In genomic region chr8:84288892-84289291, GRCm38 (mm10) we compare ENCODE assay signal across 9 mouse cellular contexts. TPM values are rescaled to one million over a fixed set of nuclear protein-coding genes. Genes with fewer than 3 reads are reported as not detected.
DNase-seq lines count a peak whose midpoint lies in the region; ATAC-seq and TF ChIP-seq lines count a peak whose summit lies in the region.
"Had no signal": no experiment of that assay in that cellular context is flagged by ENCODE, and none has a peak within 500 bp of the region (broad histone marks: within the 10 kb centered on the region; RNA-seq: fewer than 3 reads in every experiment).

No protein-coding gene starts in this region.

- DNase-seq in CD4-positive, CD25-positive, alpha-beta regulatory T cell, adult 2 months (ENCODE audit: low read depth, low spot score) = peak; percentile 51
- no peak for DNase-seq in liver, embryonic 14.5 days (ENCODE audit: low read depth in 3 of 3, low spot score in 3 of 3)
- no peak for DNase-seq in liver
- DNase-seq in cerebellum, postnatal 36 days = peak; percentile 56 to 60
- no peak for DNase-seq in forebrain, embryonic 10.5 days (ENCODE audit: extremely low spot score, low spot score)
- no peak for DNase-seq in layer of hippocampus, postnatal 25 days (ENCODE audit: extremely low spot score in 1 of 2, low spot score in 1 of 2)

- WGBS in liver, embryonic 14.5 days (ENCODE audit: insufficient replicate concordance) = 49% methylated on average over 2 of the region's 2 CpGs
- WGBS in forebrain, embryonic 10.5 days = 63% methylated on average over 2 of the region's 2 CpGs

- H3K4me2 ChIP-seq in liver, embryonic 14.5 days (ENCODE audit: low read depth) = no peak overlapping the region

- H3K9ac ChIP-seq in liver, embryonic 14.5 days (replicated peaks) = no peak overlapping the region

- no peaks in the 10 kb centered on the region for H3K36me3 ChIP-seq in liver, embryonic 14.5 days (replicated peaks; ENCODE audit: control insufficient read depth, insufficient read depth, low read depth)
- H3K36me3 ChIP-seq in forebrain, embryonic 10.5 days (replicated peaks) = no peaks in the 10 kb centered on the region

- no peak for TF ChIP-seq EP300 in liver, embryonic 14.5 days (IDR thresholded peaks at IDR 0.05; ENCODE audit: low read depth)

- H3K27ac ChIP-seq in liver, embryonic 14.5 days = no peak overlapping the region
- H3K27ac ChIP-seq in forebrain, embryonic 10.5 days = no peak overlapping the region

- H3K9me3 ChIP-seq in liver, embryonic 14.5 days (ENCODE audit: control insufficient read depth, low read length) = no peaks in the 10 kb centered on the region
- no peaks in the 10 kb centered on the region for H3K9me3 ChIP-seq in forebrain, embryonic 10.5 days

- no peak for ATAC-seq in CD4-positive, CD25-positive, alpha-beta regulatory T cell, adult 4 months
- no peak for ATAC-seq in liver, embryonic 14.5 days (ENCODE audit: insufficient read depth)
- ATAC-seq in neutrophil, adult 5-6 weeks (ENCODE audit: extremely low read depth, insufficient number of reproducible peaks, low FRiP score, poor library complexity, severe bottlenecking) = peak; percentile 33; the same call in 1 of the 2 replicates

- peak; percentile 45 for TF ChIP-seq CTCF in liver, embryonic 14.5 days (IDR thresholded peaks at IDR 0.05; ENCODE audit: low read depth)

- H3K4me1 ChIP-seq in liver, embryonic 14.5 days (replicated peaks; ENCODE audit: control insufficient read depth in 2 of 2, insufficient read depth in 2 of 2, low read length in 1 of 2) = no peaks in the 10 kb centered on the region
- peaks cover 4% of the 10 kb centered on the region for H3K4me1 ChIP-seq in forebrain, embryonic 10.5 days

- no peak overlapping the region for H3K4me3 ChIP-seq in liver, embryonic 14.5 days (ENCODE audit: insufficient read depth in 1 of 2, low read depth in 2 of 2, low read length in 2 of 2)
- no peak overlapping the region for H3K4me3 ChIP-seq in forebrain, embryonic 10.5 days
- H3K4me3 ChIP-seq: erythroblast, embryonic 14.5 days had no signal

- no peaks in the 10 kb centered on the region for H3K27me3 ChIP-seq in liver, embryonic 14.5 days (ENCODE audit: control insufficient read depth, insufficient read depth, low read length)
- H3K27me3 ChIP-seq in forebrain, embryonic 10.5 days (ENCODE audit: poor library complexity, severe bottlenecking) = no peaks in the 10 kb centered on the region

RNA-seq across cellular contexts. Expression of gene Ccdc130, which starts 18.7 kb away (rescaled TPM):
- 10 to 100 TPM; 52.0 to 56.6 TPM for polyA plus RNA-seq in CD4-positive, CD25-positive, alpha-beta regulatory T cell, adult 4 months (2017; shearing (Covaris generic))
- 3.6 and 5.5 TPM in 2 replicates for polyA plus RNA-seq in liver, embryonic 14.5 days (2012; rRNA removed)
- 5.0 and 7.1 TPM in 2 replicates for polyA plus RNA-seq in liver, embryonic 14.5 days (2014; fragmentation: Nextera tagmentation; extraction: Ambion mirVana)
- 22.5 and 25.3 TPM in 2 replicates for total RNA-seq in neutrophil, adult 5-6 weeks (2017)
- polyA plus RNA-seq in forebrain, embryonic 10.5 days (2016; fragmentation: Nextera tagmentation; extraction: Ambion mirVana) = 21.6 and 23.5 TPM in 2 replicates
- 10 to 100 TPM; 24.2 to 25.5 TPM for total RNA-seq in layer of hippocampus, postnatal 25 days (2021)

RNA-seq across cellular contexts. Expression of gene Mri1, which starts 31.8 kb away (rescaled TPM):
- 1 to 10 TPM; 7.2 to 9.5 TPM for polyA plus RNA-seq in CD4-positive, CD25-positive, alpha-beta regulatory T cell, adult 4 months (2017; shearing (Covaris generic))
- polyA plus RNA-seq in liver, embryonic 14.5 days (2012; rRNA removed) = 15.6 and 17.2 TPM in 2 replicates
- 27.1 and 28.7 TPM in 2 replicates for polyA plus RNA-seq in liver, embryonic 14.5 days (2014; fragmentation: Nextera tagmentation; extraction: Ambion mirVana)
- 11.9 and 19.9 TPM in 2 replicates for total RNA-seq in neutrophil, adult 5-6 weeks (2017)
- 65.2 and 71.3 TPM in 2 replicates for polyA plus RNA-seq in forebrain, embryonic 10.5 days (2016; fragmentation: Nextera tagmentation; extraction: Ambion mirVana)
- 10 to 100 TPM; 18.4 to 20.6 TPM for total RNA-seq in layer of hippocampus, postnatal 25 days (2021)

RNA-seq across cellular contexts. Expression of gene D8Ertd738e, which starts 39.4 kb away (rescaled TPM):
- polyA plus RNA-seq in CD4-positive, CD25-positive, alpha-beta regulatory T cell, adult 4 months (2017; shearing (Covaris generic)) = 100 to 1,000 TPM; 365 to 370 TPM
- polyA plus RNA-seq in liver, embryonic 14.5 days (2012; rRNA removed) = 95.7 and 127 TPM in 2 replicates
- polyA plus RNA-seq in liver, embryonic 14.5 days (2014; fragmentation: Nextera tagmentation; extraction: Ambion mirVana) = 261 and 262 TPM in 2 replicates
- 130 and 147 TPM in 2 replicates for total RNA-seq in neutrophil, adult 5-6 weeks (2017)
- polyA plus RNA-seq in forebrain, embryonic 10.5 days (2016; fragmentation: Nextera tagmentation; extraction: Ambion mirVana) = 386 and 390 TPM in 2 replicates
- 100 to 1,000 TPM; 140 to 152 TPM for total RNA-seq in layer of hippocampus, postnatal 25 days (2021)

RNA-seq across cellular contexts. Expression of gene Zswim4, which starts 52.0 kb away (rescaled TPM):
- 1 to 10 TPM; 3.3 to 4.3 TPM for polyA plus RNA-seq in CD4-positive, CD25-positive, alpha-beta regulatory T cell, adult 4 months (2017; shearing (Covaris generic))
- polyA plus RNA-seq in liver, embryonic 14.5 days (2012; rRNA removed) = 1.9 and 2.1 TPM in 2 replicates
- 0.74 and 1.4 TPM in 2 replicates for polyA plus RNA-seq in liver, embryonic 14.5 days (2014; fragmentation: Nextera tagmentation; extraction: Ambion mirVana)
- 23.6 and 28.4 TPM in 2 replicates for total RNA-seq in neutrophil, adult 5-6 weeks (2017)
- 28.6 and 31.4 TPM in 2 replicates for polyA plus RNA-seq in forebrain, embryonic 10.5 days (2016; fragmentation: Nextera tagmentation; extraction: Ambion mirVana)
- 10 to 100 TPM; 16.5 to 20.4 TPM for total RNA-seq in layer of hippocampus, postnatal 25 days (2021)

Comparison
In these comparisons a context has a peak if more than half of its experiments do, and no peak if none do; other contexts are left out.
1. DNase-seq: peak in CD4-positive, CD25-positive, alpha-beta regulatory T cell, adult 2 months (single experiment) and cerebellum, postnatal 36 days (2 of 2); none in liver, embryonic 14.5 days (0 of 3), liver (single experiment), forebrain, embryonic 10.5 days (single experiment) and layer of hippocampus, postnatal 25 days (0 of 2).